Mouse (Mus musculus): ENCODE results near the gene Pink1.

Gene Pink1

DNA sequence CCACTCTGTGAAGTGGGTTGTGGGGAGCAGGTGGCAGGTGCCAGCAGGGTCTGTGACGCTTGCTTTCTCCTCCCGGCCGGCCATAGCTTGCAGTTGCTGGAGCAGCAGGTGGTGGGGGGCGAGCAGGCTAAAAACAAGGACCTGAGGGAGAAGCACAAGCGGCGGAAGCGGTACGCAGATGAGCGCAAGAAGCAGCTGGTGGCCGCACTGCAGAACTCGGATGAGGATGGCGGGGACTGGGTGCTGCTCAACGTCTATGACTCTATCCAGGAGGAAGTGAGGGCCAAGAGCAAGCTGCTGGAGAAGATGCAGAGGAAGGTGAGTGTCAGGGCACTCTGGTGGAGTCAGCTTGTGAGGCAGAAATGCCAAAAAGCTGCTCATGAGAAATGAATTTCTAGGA is 34.1 kb downstream of the Pink1 start:
- in situ Hi-C loops (cut with MboI; ENCODE audit: low pct_unique_long_range_greater_than_20kb in 1 of 2, low sequenced_read_pairs in 2 of 2, unreplicated experiment in 1 of 2), result loop anchor here in 1 of 2 experiments (10.0 kb wide), 1 partner anchor 327 kb away; no protein-coding TSS in a partner anchor

DNA sequence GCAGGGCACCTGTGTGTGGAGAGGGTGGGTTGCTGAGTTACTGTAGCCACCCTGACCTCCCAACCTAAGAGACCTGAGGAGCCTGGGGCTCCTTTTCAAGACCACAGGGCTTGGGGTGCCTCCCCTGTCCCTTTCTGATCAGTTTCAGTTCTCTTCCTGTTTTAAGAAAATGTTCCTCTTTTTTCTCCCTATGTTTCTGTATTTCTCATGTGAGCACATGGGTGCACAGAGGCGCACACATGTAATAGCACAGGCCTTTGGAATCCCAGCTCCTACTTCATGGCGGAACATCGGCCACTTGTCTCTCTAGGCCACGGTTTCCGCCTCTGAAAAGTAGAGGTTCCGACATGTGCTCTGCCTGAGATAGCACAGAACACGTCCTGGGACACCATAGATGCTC is 37.4 kb downstream of the Pink1 start:
- in situ Hi-C loops (cut with MboI; ENCODE audit: low pct_unique_long_range_greater_than_20kb in 1 of 2, low sequenced_read_pairs in 2 of 2, unreplicated experiment in 1 of 2), result no loop called here

DNA sequence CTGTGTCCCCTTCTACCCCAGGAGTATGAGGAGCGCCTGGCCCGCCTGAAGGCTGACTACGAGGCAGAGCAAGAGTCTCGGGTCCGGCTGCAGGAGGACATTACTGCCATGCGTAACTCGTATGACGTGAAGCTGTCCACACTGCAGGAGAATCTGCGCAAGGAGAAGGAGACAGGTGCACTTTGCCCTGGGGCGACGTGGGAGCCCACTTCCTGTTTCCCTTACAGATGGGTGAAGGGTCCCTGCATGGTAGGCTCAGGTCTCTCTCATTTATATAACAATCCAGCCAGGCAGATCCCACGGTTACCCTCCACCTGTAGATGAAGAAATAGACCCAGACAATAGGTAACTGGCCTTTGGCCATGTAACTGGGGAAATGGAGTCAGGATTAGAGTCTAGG is 39.7 kb downstream of the Pink1 start:
- in situ Hi-C loops (cut with MboI; ENCODE audit: low pct_unique_long_range_greater_than_20kb in 1 of 2, low sequenced_read_pairs in 2 of 2, unreplicated experiment in 1 of 2), result no loop called here

DNA sequence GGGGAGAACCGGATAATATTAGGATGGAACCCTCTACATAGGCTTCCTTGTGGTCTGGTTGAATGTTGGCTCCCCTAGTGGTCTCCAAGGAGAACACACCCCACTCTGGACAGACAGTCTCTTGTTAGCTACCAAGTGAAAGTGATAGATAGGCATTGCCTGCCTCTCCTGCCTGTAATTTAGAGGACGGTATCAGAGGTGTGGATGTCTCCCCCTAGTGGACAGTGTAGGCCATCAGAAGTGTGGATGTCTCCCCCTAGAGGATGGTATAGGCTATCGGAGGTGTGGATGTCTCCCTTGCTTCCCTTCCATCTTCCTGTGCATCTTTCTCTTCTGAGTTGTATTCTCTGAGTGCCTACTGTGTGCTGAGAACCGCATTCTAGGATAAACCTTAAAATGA is 43.3 kb downstream of the Pink1 start:
- in situ Hi-C loops (cut with MboI; ENCODE audit: low pct_unique_long_range_greater_than_20kb in 1 of 2, low sequenced_read_pairs in 2 of 2, unreplicated experiment in 1 of 2), result no loop called here

DNA sequence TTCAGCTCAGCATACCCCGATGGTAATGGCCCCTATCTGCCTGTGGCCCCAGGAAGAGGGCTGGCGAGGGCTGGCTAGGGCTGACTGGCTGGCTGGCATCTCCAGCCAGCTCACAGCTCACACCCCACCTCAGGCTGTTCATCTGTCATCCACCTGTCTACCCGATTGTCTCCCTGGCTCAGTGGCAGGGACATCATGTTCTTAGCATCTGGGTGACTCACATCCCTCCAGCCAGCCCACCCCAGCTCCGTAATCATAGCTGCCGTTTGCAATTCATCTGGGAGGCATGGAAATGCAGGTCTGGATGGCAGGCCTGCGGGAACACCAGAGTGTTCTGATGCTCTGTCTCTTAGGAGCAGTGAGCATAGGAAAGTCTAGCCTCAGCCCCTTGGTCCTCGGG is 47.8 kb downstream of the Pink1 start:
- in situ Hi-C loops (cut with MboI; ENCODE audit: low pct_unique_long_range_greater_than_20kb in 1 of 2, low sequenced_read_pairs in 2 of 2, unreplicated experiment in 1 of 2), result no loop called here

DNA sequence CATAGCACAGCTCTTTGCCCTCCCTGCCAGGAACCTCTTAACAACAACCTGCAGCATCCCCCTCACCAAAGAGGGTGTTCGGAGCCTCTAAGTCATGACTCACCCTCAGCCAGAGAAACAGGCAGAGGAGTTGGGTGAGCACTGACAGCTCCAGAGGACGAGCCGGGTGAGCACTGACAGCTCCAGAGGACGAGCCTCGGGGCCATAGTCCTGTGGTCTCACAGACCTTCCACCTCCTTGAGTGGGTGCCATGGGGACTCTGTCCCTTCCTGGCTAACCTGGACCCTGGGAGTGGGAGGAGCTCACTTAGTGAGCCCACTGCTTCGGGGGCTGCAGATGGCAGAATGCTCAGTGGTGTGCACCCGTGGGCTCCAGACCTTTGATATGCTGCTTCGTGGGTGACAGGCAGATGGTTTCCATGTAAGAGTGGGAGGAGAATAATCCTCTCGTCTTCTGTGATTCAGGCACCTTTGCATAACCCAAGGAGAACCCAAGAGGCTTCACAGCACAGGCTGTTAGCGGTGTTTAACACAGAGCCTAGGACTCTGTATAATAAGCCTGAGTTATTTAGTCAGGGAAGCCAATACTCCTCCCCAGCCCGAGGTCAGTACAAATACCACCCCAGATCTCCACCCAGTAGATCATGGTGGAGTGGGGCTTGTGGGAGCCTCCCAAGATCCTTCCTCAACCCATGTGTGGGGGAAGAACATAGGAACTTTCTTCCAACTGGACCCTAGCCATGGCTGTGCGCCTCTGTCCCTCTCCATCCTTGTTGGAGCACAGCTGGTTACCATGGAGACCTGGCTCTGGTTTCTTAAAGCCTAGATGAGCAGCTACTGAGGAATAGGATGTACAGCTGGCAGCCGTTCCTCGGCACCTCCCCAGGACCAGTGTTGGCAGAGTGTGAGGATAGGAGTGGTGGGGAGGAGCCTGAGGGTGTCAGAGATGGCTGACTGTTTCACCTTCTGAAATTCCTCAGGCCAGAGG is 53.8 kb downstream of the Pink1 start:
- in situ Hi-C loops (cut with MboI; ENCODE audit: low pct_unique_long_range_greater_than_20kb in 1 of 2, low sequenced_read_pairs in 2 of 2, unreplicated experiment in 1 of 2), result no loop called here

DNA sequence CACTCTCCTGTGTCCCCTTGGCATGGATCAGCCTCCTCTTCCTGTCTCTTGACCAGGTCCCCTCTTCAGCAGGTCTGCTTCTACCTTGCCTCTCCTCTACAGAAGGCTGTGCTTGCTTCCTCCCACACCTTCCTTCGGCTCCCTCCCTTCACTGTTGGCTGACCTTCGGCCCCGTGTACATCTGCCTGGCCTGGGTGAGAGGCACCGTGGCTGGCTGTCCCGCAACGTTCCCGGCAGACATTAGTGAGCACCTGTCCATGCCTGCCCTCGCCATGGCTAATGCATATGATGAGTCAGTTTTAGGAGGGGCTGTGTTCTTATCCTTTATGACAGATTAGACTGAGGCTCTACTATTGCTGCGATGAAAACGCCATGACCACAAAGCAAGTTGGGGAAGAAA is 58.2 kb downstream of the Pink1 start:
- in situ Hi-C loops (cut with MboI; ENCODE audit: low pct_unique_long_range_greater_than_20kb in 1 of 2, low sequenced_read_pairs in 2 of 2, unreplicated experiment in 1 of 2), result no loop called here
